Mouse (Mus musculus) stomach, postnatal 0 days (tissue): ENCODE results near the gene Pik3ca. TPM values are rescaled to one million over a fixed set of nuclear protein-coding genes. Genes with fewer than 3 reads are reported as not detected.

Experiments
- ATAC-seq: fragments of 200-750 bp; cut with Nextera tagmentation; 2 replicates; pipeline ENCODE4 v1.8.0; 2017; ENCODE audit not compliant: low FRiP score, low TSS enrichment
- DNase-seq: peaks from one replicate; pipeline ENCODE4 v3.0.0-alpha.2; 2016; ENCODE audit warnings: low spot score
- H3K27ac ChIP-seq: fragments of 300-500 bp; sonication (generic); replicated peaks from 2 replicates; pipeline ENCODE4 v1.5.1; 2014; ENCODE audit warnings: mild to moderate bottlenecking, control low read depth
- H3K27me3 ChIP-seq: fragments of 300-500 bp; sonication (generic); 2 replicates; pipeline ENCODE4 v1.6.1; 2014; ENCODE audit warnings: low read length; ENCODE audit not compliant: control insufficient read depth, insufficient read depth
- H3K36me3 ChIP-seq: fragments of 300-500 bp; sonication (generic); 2 replicates; pipeline ENCODE4 v1.6.1; 2014; ENCODE audit warnings: low read length, mixed read lengths; ENCODE audit not compliant: control insufficient read depth, insufficient read depth
- H3K4me1 ChIP-seq: fragments of 300-500 bp; sonication (generic); replicated peaks from 2 replicates; pipeline ENCODE4 v1.6.1; 2014; ENCODE audit warnings: antibody characterized with exemption; ENCODE audit not compliant: control insufficient read depth, insufficient read depth
- H3K4me2 ChIP-seq: fragments of 300-500 bp; sonication (generic); replicated peaks from 2 replicates; pipeline ENCODE4 v1.6.1; 2014; ENCODE audit warnings: low read depth, mild to moderate bottlenecking, control low read depth, moderate library complexity
- H3K4me3 ChIP-seq: fragments of 300-500 bp; sonication (generic); 2 replicates; pipeline ENCODE4 v1.5.1; 2014; ENCODE audit warnings: low read depth, low read length, control low read depth
- H3K9ac ChIP-seq: fragments of 300-500 bp; sonication (generic); 2 replicates; pipeline ENCODE4 v1.6.1; 2014; ENCODE audit warnings: mild to moderate bottlenecking, low read length, control low read depth, mixed read lengths
- H3K9me3 ChIP-seq: fragments of 300-500 bp; sonication (generic); 2 replicates; pipeline ENCODE4 v1.6.1; 2016; ENCODE audit warnings: low read length; ENCODE audit not compliant: control insufficient read depth
- CTCF ChIP-seq: IDR thresholded peaks from 2 replicates; pipeline ENCODE4 v1.5.1; 2016; ENCODE audit warnings: antibody characterized with exemption, low read depth, mild to moderate bottlenecking, moderate library complexity
- EP300 ChIP-seq: optimal IDR thresholded peaks from 2 replicates; pipeline ENCODE3; 2016; ENCODE audit warnings: antibody characterized with exemption
- WGBS: fragments of 180-500 bp; shearing (Covaris S2); extraction: QIAGEN DNeasy Blood & Tissue Kit; methylation state at CpG from one replicate; pipeline ENCODE4 v1.1.7; 2014; 5-methylcytosine and 5-hydroxymethylcytosine counted together
- polyA plus RNA-seq: library from polyadenylated mRNA; unstranded; fragments of >200 nt; fragmentation: Nextera tagmentation; extraction: Ambion mirVana; gene quantifications from 2 replicates; pipeline ENCODE4 v1.2.1, GENCODE M21; 2015

The Pik3ca gene
- polyA plus RNA-seq, 1 experiment from 2014 or later, result 6.4 TPM

GRCm38 (mm10) chr3:32512686-32513284, 115.3 kb downstream of the Pik3ca start:
- Histone ChIP-seq H3K4me1 (no peaks in the 10 kb centered on the region), H3K9me3 (no peaks in the 10 kb centered on the region), H3K4me2 (no peak overlapping the region), H3K9ac (no peak overlapping the region), H3K27me3 (no peaks in the 10 kb centered on the region), H3K36me3 (peaks cover 2% of the 10 kb centered on the region; the same call in 1 of the 2 replicates), H3K4me3 (no peak overlapping the region), H3K27ac (no peak overlapping the region)
- ATAC-seq (no peak), DNase-seq (no peak)
- WGBS, result 86% methylated on average over 7 of the region's 7 CpGs
- TF ChIP-seq CTCF (no peak), EP300 (no peak)

DNA sequence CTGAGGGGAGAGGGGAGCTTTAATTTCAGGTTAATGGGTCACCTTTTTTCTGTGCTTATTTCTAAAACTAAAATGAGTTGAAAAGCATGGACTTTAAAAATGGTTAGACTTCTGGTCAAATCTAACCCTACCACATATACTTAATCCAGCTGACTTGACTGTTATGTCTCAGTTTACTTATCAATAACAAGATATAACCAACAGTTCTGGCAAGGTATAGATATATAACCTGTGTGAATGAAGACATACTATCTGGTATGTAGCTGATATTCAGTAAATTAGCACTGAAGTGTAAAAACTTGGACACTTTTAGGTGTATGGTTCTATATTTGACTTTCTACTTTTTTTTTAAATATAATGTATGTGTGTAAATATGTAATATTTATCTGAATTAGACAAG, 116.1 kb downstream of the Pik3ca start:
- Histone ChIP-seq H3K9ac (no peak overlapping the region), H3K4me2 (no peak overlapping the region), H3K27me3 (no peaks in the 10 kb centered on the region), H3K4me3 (no peak overlapping the region), H3K4me1 (no peaks in the 10 kb centered on the region), H3K9me3 (no peaks in the 10 kb centered on the region), H3K36me3 (peaks cover 4% of the 10 kb centered on the region; the same call in 1 of the 2 replicates), H3K27ac (no peak overlapping the region)
- no peak for ATAC-seq
- TF ChIP-seq CTCF (no peak), EP300 (no peak)
- no peak for DNase-seq

Other genes starting within 250 kb of the Pik3ca start
- 3.8 and 4.4 TPM in 2 replicates for gene Zmat3, start 31.7 kb upstream of the Pik3ca start, polyA plus RNA-seq
- 0.05 TPM in 2 replicates for gene Kcnmb3, start 94.6 kb downstream of the Pik3ca start, polyA plus RNA-seq
- 23.7 and 23.9 TPM in 2 replicates for gene Zfp639, start 112.6 kb downstream of the Pik3ca start, polyA plus RNA-seq
- gene Mfn1, start 131.8 kb downstream of the Pik3ca start, polyA plus RNA-seq, result 18.3 and 22.3 TPM in 2 replicates
- 39.5 and 42.6 TPM in 2 replicates for gene Gnb4, start 218.9 kb downstream of the Pik3ca start, polyA plus RNA-seq